Mouse (Mus musculus) layer of hippocampus, postnatal 25 days (tissue): ENCODE measurements around the gene Zbtb18. TPM values are rescaled to one million over a fixed set of nuclear protein-coding genes. Genes with fewer than 3 reads are reported as not detected.

Experiments
- DNase-seq, 2 experiments: peaks; one replicate each; pipeline ENCODE4 v3.0.0; 2022; ENCODE audit warnings: mixed read lengths in 2 of 2, low spot score in 1 of 2; ENCODE audit errors: extremely low spot score in 1 of 2
- total RNA-seq, 2 experiments: library from RNA; stranded (reverse); gene quantifications; 2 replicates each; pipeline ENCODE4 v1.2.3; 2021

Gene Zbtb18
- total RNA-seq, result 100 to 1,000 TPM; 563 to 635 TPM

GRCm38 (mm10) chr1:177442196-177442808 is at the start of gene Zbtb18:
Gene Zbtb18 (plus strand): TSS chr1:177442351.
- no peak for DNase-seq

DNA sequence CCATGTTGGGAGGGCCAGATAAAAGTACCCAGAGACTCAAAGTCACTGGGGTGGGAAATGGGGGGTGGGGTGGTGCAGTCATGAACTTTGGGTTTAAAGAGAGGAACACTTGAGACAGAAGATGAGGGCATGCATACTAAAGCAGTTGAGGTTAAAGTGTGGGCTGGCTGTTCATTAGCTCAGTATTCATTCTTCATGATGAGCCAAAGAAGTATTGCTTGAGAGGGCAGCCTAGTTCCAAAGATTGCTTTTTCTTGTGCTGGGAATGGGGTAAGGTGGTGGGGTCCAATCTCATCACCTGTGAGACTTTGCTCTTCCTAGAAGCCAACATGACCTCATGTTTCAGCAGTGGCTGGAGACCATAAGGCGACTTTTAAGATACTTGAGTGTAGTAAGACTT is 44.7 kb upstream of the Zbtb18 start:
- DNase-seq, result no peak

- no peak for DNase-seq
Observed at GRCm38 (mm10) chr1:177405170-177405569, 37.0 kb upstream of the Zbtb18 start.

- no peak for DNase-seq
Observed at GRCm38 (mm10) chr1:177408690-177409089, 33.5 kb upstream of the Zbtb18 start.

- DNase-seq, result no peak
Observed at GRCm38 (mm10) chr1:177410769-177411348, 31.3 kb upstream of the Zbtb18 start.

GRCm38 (mm10) chr1:177411359-177412358 is 30.5 kb upstream of the Zbtb18 start:
- DNase-seq, result no peak

- DNase-seq, result no peak
Observed at GRCm38 (mm10) chr1:177419331-177419730, 22.8 kb upstream of the Zbtb18 start.

GRCm38 (mm10) chr1:177420126-177420525 is 22.0 kb upstream of the Zbtb18 start:
- no peak for DNase-seq

GRCm38 (mm10) chr1:177427862-177428261 is 14.3 kb upstream of the Zbtb18 start:
- DNase-seq, result no peak

GRCm38 (mm10) chr1:177428338-177428737 is 13.8 kb upstream of the Zbtb18 start:
- DNase-seq, result no peak

DNA sequence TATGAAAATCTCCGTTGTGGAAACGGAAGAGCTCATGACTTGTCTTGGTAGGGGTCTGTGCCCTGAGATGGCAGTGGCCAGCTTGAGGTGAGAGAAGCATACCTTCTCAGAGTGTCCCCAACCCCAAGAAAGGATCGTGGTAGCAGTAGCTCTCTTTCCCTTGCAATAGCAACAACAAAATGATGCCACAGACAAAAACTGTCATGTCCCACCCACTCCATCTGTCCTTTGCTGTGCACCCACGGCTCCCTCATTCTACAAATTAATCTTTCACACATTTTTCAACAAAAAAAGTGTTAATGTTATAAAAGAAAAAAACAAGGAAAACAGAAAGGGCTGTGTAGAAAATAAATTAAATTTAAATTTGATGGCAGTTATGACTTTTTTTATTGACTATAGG is 13.1 kb upstream of the Zbtb18 start:
- DNase-seq, result no peak

DNA sequence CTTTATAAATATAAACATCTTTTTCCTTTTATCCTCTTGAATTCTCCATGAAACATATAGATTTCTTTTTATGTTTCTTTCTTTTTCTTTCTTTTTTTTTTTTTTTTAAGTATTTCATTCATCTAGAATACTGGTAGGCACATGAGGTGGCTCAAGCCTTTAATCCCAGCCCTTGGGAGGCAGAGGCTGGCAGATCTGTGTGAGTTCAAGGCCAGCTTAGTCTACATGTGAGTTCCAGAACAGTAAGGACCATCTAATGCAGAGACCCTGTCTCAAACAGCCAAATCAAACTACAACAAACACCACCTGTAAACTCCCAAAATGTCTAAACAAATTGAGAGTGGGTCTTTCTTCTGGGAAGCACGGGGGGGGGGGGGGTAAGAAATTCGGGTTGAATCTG is 1.7 kb upstream of the Zbtb18 start:
- DNase-seq, result no peak

- no peak for DNase-seq
Observed at GRCm38 (mm10) chr1:177440981-177441491, 1.1 kb upstream of the Zbtb18 start.

DNA sequence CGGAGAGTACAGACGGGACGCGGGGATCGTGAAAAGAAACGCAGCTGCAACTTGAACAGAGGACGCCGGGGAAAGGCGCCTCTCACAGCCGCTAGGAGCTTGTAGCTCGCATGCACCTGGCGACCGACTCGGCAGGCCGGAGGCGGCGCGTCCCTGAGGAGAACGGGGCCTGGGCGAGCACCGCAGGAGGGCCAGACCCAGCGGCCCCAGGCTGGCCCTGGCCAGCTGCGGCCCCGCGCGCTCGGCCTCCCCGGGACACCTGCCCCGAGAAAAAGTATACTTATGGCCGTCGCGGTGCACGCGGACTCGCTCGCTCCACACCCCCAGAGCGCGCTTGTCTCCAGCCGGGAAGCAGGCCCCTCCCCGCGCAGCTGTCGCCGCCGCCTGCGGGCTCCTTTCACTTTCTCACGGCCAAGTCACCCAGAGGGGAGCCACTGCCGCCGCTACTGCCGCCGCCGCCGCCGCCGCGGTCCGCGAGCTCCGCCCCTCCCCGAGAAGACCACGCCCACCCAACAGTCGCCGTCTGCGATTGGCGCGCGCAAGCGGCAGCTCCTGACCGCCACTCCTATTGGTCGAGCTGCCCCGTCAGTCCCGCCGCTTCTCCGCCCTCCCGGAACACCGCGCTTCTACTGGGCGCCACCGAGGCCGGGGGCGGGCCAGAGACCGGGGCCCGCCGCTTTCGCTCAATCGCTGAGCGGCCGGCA is 507 bp upstream of the Zbtb18 start:
- DNase-seq, result peak; percentile 81 to 87

DNA sequence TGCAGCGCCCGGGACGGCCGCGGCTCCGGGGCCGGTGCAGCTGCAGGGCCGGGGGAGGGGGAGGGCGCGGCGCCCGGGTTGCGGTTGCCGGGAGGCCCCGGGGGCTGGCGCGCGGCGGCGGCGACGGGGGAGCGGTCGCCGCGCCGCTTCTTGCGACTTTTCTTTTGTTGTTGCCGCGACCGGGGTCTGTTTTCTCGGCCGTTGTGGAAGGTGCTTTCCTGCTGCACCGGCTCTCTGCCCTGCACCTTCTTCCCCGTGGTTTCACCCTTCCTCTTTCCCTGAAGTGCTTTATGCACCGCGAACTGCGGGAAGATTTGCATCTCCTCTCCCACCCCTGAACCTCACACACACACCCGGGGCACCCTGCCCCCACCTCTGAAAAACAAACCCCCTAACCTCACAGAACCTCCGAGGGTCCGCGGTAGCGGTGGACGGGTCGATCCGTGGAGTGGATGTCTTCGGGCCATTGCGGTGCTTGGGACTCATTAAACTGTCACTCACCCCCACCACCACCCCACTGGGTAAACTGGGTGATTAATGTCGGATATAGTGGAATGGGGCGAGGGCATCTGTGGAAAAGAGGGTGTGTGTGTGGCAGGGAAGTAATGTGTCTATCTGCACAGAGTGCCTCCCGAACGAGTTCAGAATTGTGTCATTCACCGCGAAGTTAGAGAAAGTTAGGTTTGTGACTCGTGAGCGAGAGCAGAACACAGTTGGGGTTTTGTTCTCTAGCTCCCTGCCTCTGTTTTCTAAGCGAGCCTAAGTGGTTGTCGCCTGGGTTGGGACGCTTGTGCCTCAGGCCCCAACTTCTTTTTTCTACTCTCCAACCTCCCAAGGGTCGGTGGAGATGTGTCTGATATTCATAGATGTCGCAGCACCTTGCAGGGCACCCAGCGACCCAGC is 921 bp downstream of the Zbtb18 start:
- no peak for DNase-seq

DNA sequence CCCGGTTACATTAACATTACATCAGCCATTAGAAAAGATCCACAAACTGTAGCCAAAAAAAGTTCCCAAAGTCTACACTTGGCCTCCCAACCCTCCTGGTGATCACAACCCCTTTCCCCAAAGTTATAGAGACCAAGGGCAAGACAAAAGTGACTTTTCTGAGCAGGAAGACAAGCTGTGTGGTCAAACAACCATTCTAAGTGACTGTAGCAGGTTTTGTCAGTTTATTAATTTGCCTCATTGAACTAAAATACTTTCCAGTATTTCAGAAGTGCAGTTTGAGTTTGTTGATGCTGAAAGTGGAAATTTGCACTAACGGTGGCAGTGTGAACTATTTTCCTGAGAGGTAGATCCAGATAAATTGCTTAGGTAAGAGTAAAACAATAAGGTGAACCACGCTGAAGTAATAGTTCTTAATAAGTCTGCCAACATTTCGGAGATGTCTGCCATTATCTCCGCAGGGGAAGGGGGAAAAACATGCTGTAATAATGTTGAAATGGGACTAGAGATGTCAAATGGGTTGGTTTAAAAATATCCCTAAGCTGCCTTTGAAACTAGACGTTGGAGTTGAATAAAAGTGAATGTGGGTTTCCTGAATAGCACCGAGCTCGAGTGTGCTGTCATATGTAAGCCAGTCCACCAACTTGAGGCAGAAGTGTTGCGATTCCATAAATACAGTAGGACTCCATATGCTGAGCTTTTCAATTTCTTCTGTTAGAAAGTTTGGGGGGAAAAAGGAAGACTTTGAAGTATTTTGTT is 1.8 kb downstream of the Zbtb18 start:
- no peak for DNase-seq

DNA sequence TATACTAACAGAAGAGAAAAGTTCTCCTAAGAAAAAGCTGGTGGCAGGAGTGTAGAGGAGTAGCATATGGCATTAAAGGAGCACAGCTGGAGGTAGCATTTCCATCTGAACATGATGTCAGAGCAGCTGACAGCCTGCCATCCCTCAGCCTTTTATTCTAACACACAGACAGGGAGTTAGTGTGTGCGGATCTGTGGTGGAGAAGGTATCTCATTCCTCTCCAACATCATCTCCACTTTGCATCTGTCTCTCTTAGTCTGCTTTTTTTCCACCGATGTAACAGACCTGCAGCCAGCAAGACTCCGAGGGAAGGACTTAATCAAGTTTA is 2.3 kb downstream of the Zbtb18 start:
- peak in 1 of 2 experiments; percentile 46 for DNase-seq

GRCm38 (mm10) chr1:177444941-177445340 is 2.8 kb downstream of the Zbtb18 start:
- DNase-seq, result no peak
